Mouse (Mus musculus) cerebellum, adult 9-11 months (tissue): ENCODE data around the gene Rln3.
A peak's percentile ranks its signal among the peaks of the same experiment; 100 is the strongest.

Experiments
- DNase-seq: peaks from one replicate; pipeline ENCODE4 v3.0.0; 2022

Rln3 gene

GRCm38 (mm10) chr8:84044900-84045299 is at the start of gene Rln3:
Gene Rln3 (minus strand): TSS chr8:84045000.
- DNase-seq, result no peak

- DNase-seq, result no peak
These were observed 45.8 kb upstream of the Rln3 start for GRCm38 (mm10) chr8:84090585-84090984.

- no peak for DNase-seq
These were observed 44.5 kb upstream of the Rln3 start for GRCm38 (mm10) chr8:84089277-84089676.

GRCm38 (mm10) chr8:84087821-84088220 is 43.0 kb upstream of the Rln3 start:
- DNase-seq, result no peak

GRCm38 (mm10) chr8:84087156-84087555 is 42.4 kb upstream of the Rln3 start:
- DNase-seq, result no peak

- no peak for DNase-seq
These were observed 39.7 kb upstream of the Rln3 start for GRCm38 (mm10) chr8:84084341-84085115.

- no peak for DNase-seq
These were observed 39.0 kb upstream of the Rln3 start for GRCm38 (mm10) chr8:84083829-84084241.

- DNase-seq, result no peak
These were observed 34.4 kb upstream of the Rln3 start for GRCm38 (mm10) chr8:84079206-84079605.

GRCm38 (mm10) chr8:84076849-84077248 is 32.0 kb upstream of the Rln3 start:
- no peak for DNase-seq

- DNase-seq, result no peak
These were observed 31.6 kb upstream of the Rln3 start for GRCm38 (mm10) chr8:84076412-84076811.

GRCm38 (mm10) chr8:84073230-84073976 is 28.6 kb upstream of the Rln3 start:
- DNase-seq, result no peak

GRCm38 (mm10) chr8:84072321-84072720 is 27.5 kb upstream of the Rln3 start:
- no peak for DNase-seq

- no peak for DNase-seq
These were observed 27.1 kb upstream of the Rln3 start for GRCm38 (mm10) chr8:84071921-84072320.

GRCm38 (mm10) chr8:84070667-84071066 is 25.9 kb upstream of the Rln3 start:
- DNase-seq, result no peak

GRCm38 (mm10) chr8:84070241-84070640 is 25.4 kb upstream of the Rln3 start:
- no peak for DNase-seq

GRCm38 (mm10) chr8:84069750-84070149 is 24.9 kb upstream of the Rln3 start:
- DNase-seq, result no peak

GRCm38 (mm10) chr8:84069169-84069568 is 24.4 kb upstream of the Rln3 start:
- DNase-seq, result no peak

GRCm38 (mm10) chr8:84068316-84069035 is 23.7 kb upstream of the Rln3 start:
- DNase-seq, result no peak

GRCm38 (mm10) chr8:84067911-84068310 is 23.1 kb upstream of the Rln3 start:
- no peak for DNase-seq

- peak; percentile 92 for DNase-seq
These were observed 22.3 kb upstream of the Rln3 start for GRCm38 (mm10) chr8:84067047-84067573.

- DNase-seq, result peak; percentile 100
These were observed 21.6 kb upstream of the Rln3 start, which contains the start of gene Rfx1 for GRCm38 (mm10) chr8:84066291-84066930. Gene Rfx1 (plus strand): TSS chr8:84066834.

- DNase-seq, result no peak
These were observed 20.8 kb upstream of the Rln3 start for GRCm38 (mm10) chr8:84065457-84066072.
